Mouse (Mus musculus) midbrain, embryonic 16.5 days (tissue): ENCODE measurements around the gene Mtnr1a. TPM values are rescaled to one million over a fixed set of nuclear protein-coding genes. Genes with fewer than 3 reads are reported as not detected.

Source experiments
- ATAC-seq: fragments of 200-750 bp; cut with Nextera tagmentation; 2 replicates; pipeline ENCODE4 v1.8.0; 2017; ENCODE audit warnings: moderate TSS enrichment
- H3K27ac ChIP-seq: fragments of 300-500 bp; sonication (generic); 2 replicates; pipeline ENCODE4 v1.5.1; 2014; ENCODE audit warnings: mild to moderate bottlenecking, low read length, mixed read lengths
- H3K27me3 ChIP-seq: fragments of 300-500 bp; sonication (generic); 2 replicates; pipeline ENCODE4 v1.6.1; 2014; ENCODE audit warnings: low read depth, low read length, mixed read lengths; ENCODE audit not compliant: control insufficient read depth, insufficient read depth
- H3K36me3 ChIP-seq: fragments of 300-500 bp; sonication (generic); 2 replicates; pipeline ENCODE4 v1.6.1; 2014; ENCODE audit warnings: mild to moderate bottlenecking, low read length, moderate library complexity, mixed read lengths; ENCODE audit not compliant: control insufficient read depth, insufficient read depth
- H3K4me1 ChIP-seq: fragments of 300-500 bp; sonication (generic); 2 replicates; pipeline ENCODE4 v1.6.1; 2014; ENCODE audit warnings: mild to moderate bottlenecking, low read length, mixed read lengths; ENCODE audit not compliant: control insufficient read depth, insufficient read depth
- H3K4me2 ChIP-seq: fragments of 300-500 bp; sonication (generic); 2 replicates; pipeline ENCODE4 v1.6.1; 2014; ENCODE audit warnings: mild to moderate bottlenecking, low read length, mixed read lengths
- H3K4me3 ChIP-seq: fragments of 300-500 bp; sonication (generic); 2 replicates; pipeline ENCODE4 v1.5.1; 2014; ENCODE audit warnings: low read depth, mild to moderate bottlenecking, low read length, moderate library complexity, mixed read lengths
- H3K9ac ChIP-seq: fragments of 300-500 bp; sonication (generic); 2 replicates; pipeline ENCODE4 v1.6.1; 2014; ENCODE audit warnings: low read depth, low read length, mixed read lengths
- H3K9me3 ChIP-seq: fragments of 300-500 bp; sonication (generic); replicated peaks from 2 replicates; pipeline ENCODE4 v1.6.1; 2014; ENCODE audit warnings: mild to moderate bottlenecking, low read length, mixed read lengths; ENCODE audit not compliant: control insufficient read depth, poor library complexity, severe bottlenecking
- WGBS: fragments of 180-500 bp; shearing (Covaris S2); extraction: QIAGEN DNeasy Blood & Tissue Kit; methylation state at CpG from one replicate; pipeline ENCODE4 v1.1.7; 2014; 5-methylcytosine and 5-hydroxymethylcytosine counted together
- polyA plus RNA-seq: library from polyadenylated mRNA; unstranded; fragments of >200 nt; fragmentation: Nextera tagmentation; extraction: Ambion mirVana; gene quantifications from 2 replicates; pipeline ENCODE4 v1.2.1, GENCODE M21; 2015

Gene Mtnr1a
- polyA plus RNA-seq, 1 experiment from 2014 or later: 0.23 TPM

DNA sequence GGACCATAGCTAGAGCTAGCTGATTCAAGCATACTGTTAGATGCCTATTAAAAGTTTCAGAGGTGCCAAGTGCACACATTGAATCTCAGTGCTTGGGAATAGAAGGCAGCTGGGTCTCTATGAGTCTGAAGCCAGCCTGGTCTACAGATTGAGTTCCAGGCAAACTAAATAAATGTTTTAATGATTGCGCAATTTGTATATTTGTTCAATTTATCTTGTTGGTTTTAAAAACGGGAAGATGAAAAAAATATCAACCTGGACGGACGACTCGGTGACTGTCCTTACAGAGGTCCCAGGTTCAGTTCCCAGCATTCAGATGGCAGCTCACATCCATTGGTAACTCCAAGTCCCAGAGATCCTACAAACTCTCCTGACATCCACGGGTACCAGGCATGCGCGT lies 2.0 kb downstream of the Mtnr1a start:
- no peaks in the 10 kb centered on the region for H3K9me3 ChIP-seq
- H3K27ac ChIP-seq: no peak overlapping the region
- H3K9ac ChIP-seq: no peak overlapping the region
- no peak overlapping the region for H3K4me3 ChIP-seq
- no peaks in the 10 kb centered on the region; the same call in 1 of the 2 replicates for H3K4me1 ChIP-seq
- no peaks in the 10 kb centered on the region for H3K27me3 ChIP-seq
- H3K36me3 ChIP-seq: no peaks in the 10 kb centered on the region
- no peak overlapping the region for H3K4me2 ChIP-seq
- no peak for ATAC-seq
- WGBS: 97% methylated on average over 8 of the region's 8 CpGs

DNA sequence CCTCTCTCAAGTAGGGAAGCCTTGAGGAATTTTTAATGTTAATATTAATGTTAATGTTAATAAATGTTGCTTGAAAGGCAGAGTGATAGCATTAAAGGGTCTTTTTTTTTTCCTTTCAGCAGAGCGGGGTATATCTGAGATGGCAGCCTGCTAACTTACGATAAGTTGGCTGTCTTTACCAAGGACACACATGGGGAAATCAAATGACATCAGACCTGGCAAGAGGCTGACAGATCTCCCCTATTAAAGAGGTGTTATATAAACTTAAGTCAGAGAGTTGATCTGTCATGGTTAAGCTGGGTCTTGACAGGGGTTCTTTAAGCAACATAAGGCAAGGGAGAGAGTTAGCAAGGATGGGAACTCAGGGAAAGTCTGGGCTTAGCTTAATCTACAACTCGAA lies 11.9 kb downstream of the Mtnr1a start:
- Histone ChIP-seq H3K27me3 (no peaks in the 10 kb centered on the region), H3K9ac (no peak overlapping the region), H3K4me1 (no peaks in the 10 kb centered on the region), H3K36me3 (no peaks in the 10 kb centered on the region), H3K27ac (no peak overlapping the region), H3K4me2 (no peak overlapping the region), H3K4me3 (no peak overlapping the region), H3K9me3 (no peaks in the 10 kb centered on the region)
- WGBS: 87% methylated on average over 3 of the region's 3 CpGs
- ATAC-seq: no peak

DNA sequence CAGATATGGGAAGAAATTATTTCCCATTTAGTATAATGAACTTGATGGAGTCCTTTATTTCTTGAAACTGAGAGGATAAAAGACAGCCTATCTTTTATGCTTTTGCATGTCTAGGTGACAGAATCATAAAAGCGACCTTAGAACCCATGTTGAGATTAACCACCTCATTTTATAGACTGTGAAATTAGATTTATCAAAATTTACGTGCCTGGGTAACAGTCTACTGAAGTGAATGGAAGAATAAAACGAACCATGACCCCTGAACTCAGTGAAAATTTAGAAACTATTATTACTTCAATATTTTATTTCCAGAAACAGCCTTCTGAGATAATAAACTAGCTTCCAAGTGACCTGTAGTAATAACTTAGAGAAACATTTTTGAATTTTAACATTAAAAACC lies 24.7 kb downstream of the Mtnr1a start:
- Histone ChIP-seq H3K36me3 (no peaks in the 10 kb centered on the region), H3K27me3 (no peaks in the 10 kb centered on the region), H3K9ac (no peak overlapping the region), H3K4me3 (no peak overlapping the region), H3K4me2 (no peak overlapping the region), H3K9me3 (no peaks in the 10 kb centered on the region), H3K27ac (no peak overlapping the region), H3K4me1 (no peaks in the 10 kb centered on the region)
- ATAC-seq: no peak
- WGBS: 73% methylated on average over 3 of the region's 3 CpGs

DNA sequence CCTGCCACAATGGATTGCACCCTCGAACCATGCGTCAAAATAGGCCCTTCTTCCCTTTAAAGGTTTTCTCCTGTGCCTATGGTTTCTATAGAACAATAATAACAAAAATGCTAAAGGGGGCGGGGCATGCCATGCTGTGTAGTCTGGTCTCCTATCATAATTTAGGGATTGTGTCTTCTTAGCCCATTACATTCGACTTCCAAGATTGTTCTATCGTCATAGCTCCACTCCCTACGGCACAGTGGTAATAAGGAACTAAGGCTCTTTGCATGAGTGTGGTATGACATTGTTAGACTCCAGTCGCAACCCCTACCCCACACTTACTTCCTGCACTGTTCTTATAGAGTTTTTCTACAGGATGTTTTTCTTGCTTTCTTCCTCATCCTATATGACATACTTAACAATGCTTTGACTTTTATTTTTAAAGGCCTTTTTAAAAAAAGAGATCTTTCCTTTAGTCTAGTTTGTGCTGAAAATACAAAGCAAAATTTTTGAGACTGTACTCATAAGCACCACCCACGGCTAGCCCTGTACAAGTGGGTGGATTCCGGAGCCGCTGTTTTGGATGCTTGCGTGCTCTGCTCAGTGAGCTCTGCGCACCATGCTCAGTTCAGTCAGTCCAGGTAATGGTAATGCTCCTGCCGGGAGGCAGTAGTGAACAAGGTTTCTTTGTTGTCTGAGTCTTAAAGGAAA lies 40.6 kb downstream of the Mtnr1a start:
- ATAC-seq: peak; percentile 88
- peak overlapping the region; percentile 54 for H3K9ac ChIP-seq
- WGBS: 25% methylated on average over 13 of the region's 13 CpGs

DNA sequence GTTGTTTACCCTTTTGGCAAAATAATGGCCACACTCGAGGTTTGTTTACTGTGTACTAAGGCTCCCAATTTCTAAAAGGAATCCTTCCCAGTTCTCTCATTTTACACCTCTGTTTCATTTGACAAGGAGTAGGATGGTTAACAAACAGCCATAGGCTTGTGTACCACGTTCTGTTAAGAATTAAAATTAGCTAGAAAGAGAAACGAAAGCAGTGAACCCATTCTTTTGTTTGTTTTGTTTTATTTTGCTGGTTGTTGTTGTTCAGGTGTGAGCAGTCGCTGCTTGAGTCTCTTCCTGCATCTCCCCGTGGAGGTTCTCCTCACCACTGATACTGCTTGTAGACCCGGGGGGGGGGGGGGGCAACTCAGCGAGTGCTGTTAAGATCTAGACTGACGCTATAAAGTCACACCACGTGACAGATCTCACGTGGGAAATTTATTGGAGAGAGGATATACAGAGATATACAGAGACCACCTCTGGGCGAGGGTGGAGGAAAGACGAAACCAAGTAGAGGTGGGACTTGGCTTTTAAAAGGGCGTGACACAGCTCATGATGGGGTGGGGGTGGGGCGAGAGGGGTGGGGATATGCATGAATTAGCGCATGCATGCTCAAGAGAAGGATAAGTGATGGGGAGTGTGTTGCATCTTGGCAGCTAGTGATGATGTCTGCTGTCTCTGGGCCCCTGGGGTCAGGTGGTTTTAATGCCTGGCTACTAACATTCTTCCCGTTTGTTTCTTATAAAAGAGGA lies 41.3 kb downstream of the Mtnr1a start:
- H3K4me2 ChIP-seq: peak overlapping the region; percentile 71

More for the DNA sequence above, 40.6 kb downstream of the Mtnr1a start:
- H3K27me3 ChIP-seq: no peaks in the 10 kb centered on the region
- peak overlapping the region; percentile 36 for H3K4me3 ChIP-seq
- 0 out of 2 replicates have a peak overlapping the region, but pooled peaks have one; percentile 28 for H3K27ac ChIP-seq
- no peaks in the 10 kb centered on the region for H3K9me3 ChIP-seq
- no peaks in the 10 kb centered on the region for H3K36me3 ChIP-seq
- H3K4me1 ChIP-seq: peaks cover 7% of the 10 kb centered on the region; the same call in 1 of the 2 replicates
- H3K4me2 ChIP-seq: peak overlapping the region; percentile 71

DNA sequence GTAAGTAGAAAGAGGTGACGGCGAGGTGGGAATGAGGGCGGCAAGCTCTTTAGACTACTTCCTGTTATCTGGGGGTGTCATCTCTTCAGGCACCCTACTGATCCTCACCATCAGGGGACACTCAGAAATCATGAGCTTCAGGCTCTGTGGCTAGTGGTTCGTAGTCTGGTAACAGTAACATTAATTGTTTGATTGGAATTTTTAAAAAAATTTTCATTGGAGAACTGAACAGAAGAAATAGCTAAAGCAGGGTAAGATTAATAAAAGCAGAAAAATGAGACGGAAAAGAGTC lies 41.8 kb downstream of the Mtnr1a start:
- 46% methylated on average over 5 of the region's 5 CpGs for WGBS
- Histone ChIP-seq H3K27me3 (no peaks in the 10 kb centered on the region), H3K4me3 (peak overlapping the region; percentile 36), H3K9me3 (no peaks in the 10 kb centered on the region), H3K4me2 (peak overlapping the region; percentile 71), H3K27ac (no peak overlapping the region), H3K36me3 (no peaks in the 10 kb centered on the region), H3K4me1 (peaks cover 7% of the 10 kb centered on the region; the same call in 1 of the 2 replicates), H3K9ac (no peak overlapping the region)
- ATAC-seq: no peak; the same call in 1 of the 2 replicates

More for the DNA sequence above, 41.3 kb downstream of the Mtnr1a start:
- Histone ChIP-seq H3K4me1 (peaks cover 7% of the 10 kb centered on the region; the same call in 1 of the 2 replicates), H3K9me3 (no peaks in the 10 kb centered on the region), H3K27me3 (no peaks in the 10 kb centered on the region), H3K36me3 (no peaks in the 10 kb centered on the region), H3K27ac (0 out of 2 replicates have a peak overlapping the region, but pooled peaks have one; percentile 28), H3K9ac (peak overlapping the region; percentile 52), H3K4me3 (peak overlapping the region; percentile 36)
- peak; percentile 80 for ATAC-seq
- 11% methylated on average over 16 of the region's 16 CpGs for WGBS

DNA sequence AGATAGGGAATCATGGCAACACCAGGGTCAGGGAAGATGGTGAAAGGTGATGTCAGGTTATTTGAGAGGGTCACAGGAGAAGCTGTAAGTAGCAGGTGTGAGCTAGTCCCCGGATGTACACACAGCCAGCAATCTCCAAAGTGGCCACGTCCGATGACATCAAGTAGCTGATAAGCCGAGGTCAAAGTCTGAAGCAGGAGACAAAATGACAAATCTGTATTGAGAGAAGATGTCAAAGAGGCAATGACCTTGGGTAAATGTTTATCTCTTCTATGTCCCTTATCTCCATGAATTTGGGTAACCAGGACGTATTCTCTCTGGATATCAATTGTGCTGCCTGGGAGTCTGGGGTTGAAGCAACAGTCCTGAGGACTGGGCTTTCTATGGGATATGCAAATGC lies 42.9 kb downstream of the Mtnr1a start:
- H3K9ac ChIP-seq: no peak overlapping the region
- H3K4me2 ChIP-seq: no peak overlapping the region
- no peak overlapping the region for H3K27ac ChIP-seq
- peaks cover 7% of the 10 kb centered on the region; the same call in 1 of the 2 replicates for H3K4me1 ChIP-seq
- H3K27me3 ChIP-seq: no peaks in the 10 kb centered on the region
- no peaks in the 10 kb centered on the region for H3K9me3 ChIP-seq
- no peak overlapping the region for H3K4me3 ChIP-seq
- H3K36me3 ChIP-seq: no peaks in the 10 kb centered on the region
- WGBS: 84% methylated on average over 5 of the region's 5 CpGs
- ATAC-seq: no peak

DNA sequence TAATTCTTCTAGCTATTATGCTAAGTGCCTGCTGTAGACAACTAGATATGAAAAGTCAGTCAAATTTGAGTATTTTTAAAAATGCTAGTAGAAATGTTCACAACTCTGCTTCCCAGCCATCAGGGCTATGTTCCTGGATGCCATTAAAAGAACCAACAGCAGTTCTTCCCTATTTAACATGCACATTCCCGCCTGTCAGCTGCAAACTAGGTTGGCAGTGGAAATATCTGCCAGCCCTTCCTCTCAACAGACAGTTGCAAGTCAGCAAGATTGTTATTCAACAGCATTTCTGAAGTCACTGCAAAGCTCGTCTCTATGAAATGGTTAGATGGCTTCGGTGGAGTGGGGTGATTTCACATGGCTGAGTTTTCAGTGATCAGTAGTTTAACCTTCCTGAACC lies 48.7 kb downstream of the Mtnr1a start:
- WGBS: 80% methylated on average over 3 of the region's 3 CpGs
- no peak for ATAC-seq
- Histone ChIP-seq H3K9ac (no peak overlapping the region), H3K9me3 (no peaks in the 10 kb centered on the region), H3K4me1 (no peaks in the 10 kb centered on the region), H3K27ac (no peak overlapping the region), H3K36me3 (no peaks in the 10 kb centered on the region), H3K4me2 (no peak overlapping the region), H3K27me3 (no peaks in the 10 kb centered on the region), H3K4me3 (no peak overlapping the region)

DNA sequence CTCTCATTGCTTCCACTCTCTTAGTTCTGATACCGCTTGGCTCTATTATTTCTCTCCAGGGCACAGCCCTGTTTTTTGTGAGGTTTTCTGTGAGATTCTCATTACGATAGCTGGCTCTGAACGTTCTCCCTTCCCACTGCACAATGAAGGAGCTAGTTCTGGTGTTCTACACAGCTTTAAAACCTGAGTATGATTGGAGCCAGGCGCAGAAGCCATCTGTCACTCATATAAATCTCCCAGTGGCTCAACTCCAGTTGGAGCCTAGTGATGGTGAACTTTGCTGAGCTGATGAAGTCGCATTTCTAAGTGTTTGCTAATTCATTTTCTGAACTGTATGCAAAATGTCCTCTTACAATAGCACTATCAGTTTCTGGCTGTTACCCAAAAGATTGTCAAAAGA lies 56.7 kb downstream of the Mtnr1a start:
- Histone ChIP-seq H3K27me3 (no peaks in the 10 kb centered on the region), H3K9me3 (no peaks in the 10 kb centered on the region), H3K4me2 (no peak overlapping the region), H3K4me3 (no peak overlapping the region), H3K27ac (no peak overlapping the region), H3K36me3 (no peaks in the 10 kb centered on the region), H3K4me1 (no peaks in the 10 kb centered on the region), H3K9ac (no peak overlapping the region)
- ATAC-seq: no peak
- WGBS: 65% methylated on average over 5 of the region's 5 CpGs
